Mouse (Mus musculus): ENCODE data around the gene Trpc7.

Gene Trpc7

GRCm38 (mm10) chr13:56790683-56791082, 105.1 kb downstream of the Trpc7 start:
- DNase-seq (ENCODE audit: low spot score in 2 of 2), result no peak

- no peak for DNase-seq (ENCODE audit: low spot score in 2 of 2)
Measured at GRCm38 (mm10) chr13:56782621-56783020, 113.2 kb downstream of the Trpc7 start.

- DNase-seq (ENCODE audit: low spot score in 2 of 2), result no peak
Measured at GRCm38 (mm10) chr13:56781697-56782096, 114.1 kb downstream of the Trpc7 start.

- DNase-seq (ENCODE audit: low spot score in 2 of 2), result no peak
Measured at GRCm38 (mm10) chr13:56780746-56781469, 114.9 kb downstream of the Trpc7 start.

- no peak for DNase-seq (ENCODE audit: low spot score in 2 of 2)
Measured at GRCm38 (mm10) chr13:56774304-56774703, 121.5 kb downstream of the Trpc7 start.

- no peak for DNase-seq (ENCODE audit: low spot score in 2 of 2)
Measured at GRCm38 (mm10) chr13:56773262-56773870, 122.4 kb downstream of the Trpc7 start.

GRCm38 (mm10) chr13:56772592-56772991, 123.2 kb downstream of the Trpc7 start:
- DNase-seq (ENCODE audit: low spot score in 2 of 2), result no peak

- DNase-seq (ENCODE audit: low spot score in 2 of 2), result peak in 1 of 2 experiments; percentile 21
Measured at GRCm38 (mm10) chr13:56770786-56771185, 125.0 kb downstream of the Trpc7 start.

GRCm38 (mm10) chr13:56770136-56770578, 125.6 kb downstream of the Trpc7 start:
- no peak for DNase-seq (ENCODE audit: low spot score in 2 of 2)

- no peak for DNase-seq (ENCODE audit: low spot score in 2 of 2)
Measured at GRCm38 (mm10) chr13:56769431-56769830, 126.4 kb downstream of the Trpc7 start.

GRCm38 (mm10) chr13:56766211-56766610, 129.6 kb downstream of the Trpc7 start:
- DNase-seq (ENCODE audit: low spot score in 2 of 2), result no peak

- no peak for DNase-seq (ENCODE audit: low spot score in 2 of 2)
Measured at GRCm38 (mm10) chr13:56765284-56766032, 130.3 kb downstream of the Trpc7 start.

GRCm38 (mm10) chr13:56762446-56763229, 133.2 kb downstream of the Trpc7 start:
- DNase-seq (ENCODE audit: low spot score in 2 of 2), result no peak

- peak; percentile 51 to 82 for DNase-seq (ENCODE audit: low spot score in 2 of 2)
Measured at GRCm38 (mm10) chr13:56758492-56758891, 137.3 kb downstream of the Trpc7 start.

- DNase-seq (ENCODE audit: low spot score in 2 of 2), result no peak
Measured at GRCm38 (mm10) chr13:56757201-56757600, 138.6 kb downstream of the Trpc7 start.

GRCm38 (mm10) chr13:56755871-56756270, 139.9 kb downstream of the Trpc7 start:
- DNase-seq (ENCODE audit: low spot score in 2 of 2), result peak in 1 of 2 experiments; percentile 62

GRCm38 (mm10) chr13:56753192-56753951, 142.4 kb downstream of the Trpc7 start, which contains the start of gene Gm45623:
Gene Gm45623, minus strand, starts transcription at chr13:56753827.
- no peak for DNase-seq (ENCODE audit: low spot score in 2 of 2)

GRCm38 (mm10) chr13:56752474-56753191, 143.2 kb downstream of the Trpc7 start:
- DNase-seq (ENCODE audit: low spot score in 2 of 2), result no peak

- no peak for DNase-seq (ENCODE audit: low spot score in 2 of 2)
Measured at GRCm38 (mm10) chr13:56751774-56752173, 144.0 kb downstream of the Trpc7 start.

GRCm38 (mm10) chr13:56749377-56749776, 146.4 kb downstream of the Trpc7 start:
- DNase-seq (ENCODE audit: low spot score in 2 of 2), result no peak
